Mouse (Mus musculus) kidney, embryonic 15.5 days (tissue): ENCODE measurements at regions not wholly inside any gene's neighbourhood (a gene's known extent, or its start where the extent isn't known, plus 50 kb on each side); places are given as distances from the start of the nearest gene placed in this dataset.

ENCODE experiments used
- ATAC-seq: fragments of 200-750 bp; cut with Nextera tagmentation; replicated peaks from 2 replicates; pipeline ENCODE4 v1.8.0; 2017; ENCODE audit warnings: moderate TSS enrichment; ENCODE audit not compliant: low FRiP score
- H3K27ac ChIP-seq: fragments of 300-500 bp; sonication (generic); 2 replicates; pipeline ENCODE4 v1.5.1; 2015; ENCODE audit warnings: mild to moderate bottlenecking, inconsistent platforms
- H3K27me3 ChIP-seq: fragments of 300-500 bp; sonication (generic); 2 replicates; pipeline ENCODE4 v1.6.1; 2015; ENCODE audit warnings: inconsistent platforms
- H3K36me3 ChIP-seq: fragments of 300-500 bp; sonication (generic); 2 replicates; pipeline ENCODE4 v1.6.1; 2015; ENCODE audit warnings: inconsistent platforms
- H3K4me1 ChIP-seq: fragments of 300-500 bp; sonication (generic); 2 replicates; pipeline ENCODE4 v1.6.1; 2015; ENCODE audit warnings: inconsistent platforms
- H3K4me2 ChIP-seq: fragments of 300-500 bp; sonication (generic); 2 replicates; pipeline ENCODE4 v1.6.1; 2015; ENCODE audit warnings: moderate library complexity, mild to moderate bottlenecking, inconsistent platforms
- H3K4me3 ChIP-seq: fragments of 300-500 bp; sonication (generic); replicated peaks from 2 replicates; pipeline ENCODE4 v1.5.1; 2015; ENCODE audit warnings: mild to moderate bottlenecking, inconsistent platforms
- H3K9ac ChIP-seq: fragments of 300-500 bp; sonication (generic); 2 replicates; pipeline ENCODE4 v1.6.1; 2015; ENCODE audit warnings: mild to moderate bottlenecking, inconsistent platforms
- H3K9me3 ChIP-seq: fragments of 300-500 bp; sonication (generic); replicated peaks from 2 replicates; pipeline ENCODE4 v1.6.1; 2016; ENCODE audit warnings: inconsistent platforms
- WGBS: fragments of 180-500 bp; shearing (Covaris S2); methylation state at CpG from one replicate; pipeline ENCODE4 v1.1.7; 2015; ENCODE audit warnings: mixed read lengths; 5-methylcytosine and 5-hydroxymethylcytosine counted together

DNA sequence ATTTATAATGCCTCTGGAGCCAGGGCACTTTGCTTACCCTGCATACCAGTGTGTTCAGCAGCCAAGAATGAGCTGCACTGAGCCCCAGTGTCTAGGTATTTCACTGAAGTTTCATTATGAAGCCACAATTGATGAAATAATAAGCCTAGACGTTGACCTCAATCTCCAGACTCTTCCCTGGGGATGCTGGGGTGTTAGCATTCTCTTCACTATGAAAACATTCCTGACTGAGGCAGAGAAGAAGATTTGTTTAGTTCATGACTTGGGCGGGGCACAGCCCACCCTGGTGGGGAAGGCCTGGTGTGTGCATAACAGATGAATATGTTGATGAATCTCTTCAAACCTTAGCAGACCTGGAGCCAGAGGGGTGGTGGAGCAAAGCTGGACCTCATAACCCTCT, 104.4 kb downstream of the Erv3 start:
- Histone ChIP-seq H3K27ac (no peak overlapping the region), H3K4me1 (0 out of 2 replicates have a peak, but pooled peaks cover 4% of the 10 kb centered on the region), H3K9me3 (no peaks in the 10 kb centered on the region), H3K9ac (no peak overlapping the region), H3K27me3 (peaks cover 12% of the 10 kb centered on the region), H3K4me2 (no peak overlapping the region), H3K4me3 (no peak overlapping the region), H3K36me3 (no peaks in the 10 kb centered on the region)
- ATAC-seq, result no peak
- 58% methylated on average over 2 of the region's 2 CpGs for WGBS

DNA sequence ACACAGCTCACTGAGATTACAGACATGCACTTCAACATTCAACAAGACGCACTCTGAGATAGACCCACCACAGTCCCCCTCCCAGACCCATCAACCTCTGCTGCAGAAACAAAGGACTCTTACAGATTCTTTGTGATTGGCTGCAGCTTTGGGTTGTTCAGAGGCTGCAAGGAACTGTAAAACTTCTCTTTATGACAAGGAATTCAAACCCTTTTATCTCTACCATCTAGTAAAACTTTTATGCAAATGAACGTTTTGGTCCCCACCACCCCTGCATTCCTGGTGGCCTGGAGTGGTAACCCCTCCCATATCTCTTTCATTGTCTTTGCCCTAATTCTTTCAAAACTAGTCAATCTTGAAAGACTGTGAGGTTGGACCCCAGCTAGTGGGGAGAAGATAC, 106.1 kb downstream of the Erv3 start:
- H3K36me3 ChIP-seq, result no peaks in the 10 kb centered on the region
- no peak overlapping the region for H3K4me3 ChIP-seq
- no peaks in the 10 kb centered on the region for H3K9me3 ChIP-seq
- H3K9ac ChIP-seq, result no peak overlapping the region
- H3K27me3 ChIP-seq, result peaks cover 6% of the 10 kb centered on the region; the same call in 1 of the 2 replicates
- no peak for ATAC-seq
- peaks cover 16% of the 10 kb centered on the region for H3K4me1 ChIP-seq
- no peak overlapping the region for H3K4me2 ChIP-seq
- no peak overlapping the region for H3K27ac ChIP-seq
- WGBS, result 44% methylated on average over 2 of the region's 2 CpGs

DNA sequence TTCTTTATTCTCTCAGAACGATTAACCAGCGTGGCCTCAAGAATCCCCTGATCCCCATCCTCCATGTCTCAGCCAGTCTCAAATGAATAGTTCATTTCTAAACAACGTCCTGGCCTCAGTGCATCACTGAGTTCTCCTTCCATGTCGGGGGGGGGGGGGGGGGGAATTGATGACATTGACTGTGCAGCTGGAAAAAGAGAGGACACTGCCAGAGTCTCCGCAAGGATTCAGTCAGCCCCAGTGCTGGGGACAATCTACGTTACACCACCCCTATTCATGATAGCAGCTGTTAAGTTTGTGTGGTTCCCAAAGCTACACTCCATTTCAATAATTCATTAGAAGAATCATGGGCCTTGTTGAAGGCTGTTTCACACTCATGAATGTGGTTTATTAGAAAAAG, 108.9 kb downstream of the Erv3 start:
- Histone ChIP-seq H3K27ac (no peak overlapping the region), H3K9me3 (no peaks in the 10 kb centered on the region), H3K4me3 (no peak overlapping the region), H3K4me1 (peaks cover 19% of the 10 kb centered on the region), H3K4me2 (no peak overlapping the region), H3K9ac (no peak overlapping the region), H3K36me3 (no peaks in the 10 kb centered on the region), H3K27me3 (no peaks in the 10 kb centered on the region)
- ATAC-seq, result no peak
- 66% methylated on average over 6 of the region's 6 CpGs for WGBS

DNA sequence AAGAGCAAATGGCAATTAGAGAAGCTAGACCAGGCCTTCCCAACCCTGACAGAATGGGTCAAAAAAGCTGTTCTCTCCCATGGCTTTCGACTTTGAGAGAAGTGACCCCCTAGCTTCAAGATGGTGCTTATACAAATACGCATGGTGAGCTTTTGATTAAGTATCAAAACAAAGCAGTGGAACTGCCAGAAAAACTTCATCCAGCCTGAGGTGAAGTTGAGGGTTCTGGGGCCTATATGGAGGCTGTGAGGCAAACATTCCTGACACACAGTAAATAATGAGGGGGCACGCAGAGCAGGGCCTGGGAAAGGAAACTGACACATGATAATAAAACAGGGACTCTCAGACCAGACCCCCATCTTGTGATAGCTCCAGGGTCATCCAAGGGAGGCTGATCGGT, 109.3 kb downstream of the Erv3 start:
- WGBS, result 48% methylated on average over 4 of the region's 4 CpGs
- Histone ChIP-seq H3K4me3 (no peak overlapping the region), H3K4me1 (peaks cover 19% of the 10 kb centered on the region), H3K36me3 (no peaks in the 10 kb centered on the region), H3K4me2 (no peak overlapping the region), H3K27ac (peak overlapping the region; percentile 64; the same call in 1 of the 2 replicates), H3K9ac (no peak overlapping the region), H3K27me3 (no peaks in the 10 kb centered on the region), H3K9me3 (no peaks in the 10 kb centered on the region)
- peak; percentile 52; the same call in 1 of the 2 replicates for ATAC-seq

DNA sequence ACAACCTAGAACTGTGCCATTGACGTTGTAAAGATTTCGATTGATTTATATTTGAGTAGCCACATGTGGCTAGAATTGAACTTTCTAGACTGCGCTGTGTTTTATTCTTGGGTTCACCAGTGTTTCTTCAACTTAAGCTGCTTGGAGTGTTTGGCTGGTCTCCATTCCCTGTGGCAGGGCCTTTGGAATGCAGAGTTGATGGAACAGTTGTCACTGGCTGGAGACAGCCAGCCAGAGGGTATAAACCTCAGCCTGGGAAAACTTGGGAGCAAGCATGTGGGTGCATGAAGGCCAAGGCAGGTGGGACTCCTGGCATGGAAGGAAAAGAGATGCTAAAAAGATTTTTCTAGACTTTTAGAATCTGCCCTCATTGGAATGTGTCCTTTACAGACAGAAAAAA, 109.8 kb downstream of the Erv3 start:
- Histone ChIP-seq H3K9ac (no peak overlapping the region), H3K27me3 (no peaks in the 10 kb centered on the region), H3K36me3 (no peaks in the 10 kb centered on the region), H3K9me3 (no peaks in the 10 kb centered on the region), H3K27ac (peak overlapping the region; percentile 64; the same call in 1 of the 2 replicates), H3K4me3 (no peak overlapping the region), H3K4me1 (peaks cover 19% of the 10 kb centered on the region), H3K4me2 (no peak overlapping the region)
- no peak for ATAC-seq
- 68% methylated on average over 3 of the region's 3 CpGs for WGBS

DNA sequence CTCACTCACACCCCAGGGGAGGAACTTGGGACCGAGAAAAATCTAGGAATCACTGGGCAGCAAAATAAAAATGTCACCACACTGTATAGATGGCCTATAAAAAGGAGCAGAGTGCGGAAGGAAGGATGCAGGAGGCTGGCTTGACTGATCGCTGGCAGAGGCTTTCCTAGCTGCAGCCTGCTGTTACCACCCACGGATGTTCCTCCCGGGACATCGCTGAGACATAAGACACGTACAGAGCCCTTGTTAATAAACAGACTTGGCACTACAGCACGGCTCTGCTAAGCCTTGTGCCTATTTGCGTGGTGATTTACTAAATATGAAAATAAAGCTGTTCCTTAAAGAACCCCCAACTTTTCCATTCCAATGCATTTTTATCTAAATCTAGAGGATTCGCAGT, 110.8 kb downstream of the Erv3 start:
- no peaks in the 10 kb centered on the region for H3K27me3 ChIP-seq
- 0 out of 2 replicates have a peak, but pooled peaks have one; percentile 33 for ATAC-seq
- no peak overlapping the region for H3K9ac ChIP-seq
- H3K4me1 ChIP-seq, result peaks cover 19% of the 10 kb centered on the region
- 32% methylated on average over 10 of the region's 10 CpGs for WGBS
- H3K9me3 ChIP-seq, result no peaks in the 10 kb centered on the region
- H3K27ac ChIP-seq, result 0 out of 2 replicates have a peak overlapping the region, but pooled peaks have one; percentile 64
- H3K4me3 ChIP-seq, result no peak overlapping the region
- no peaks in the 10 kb centered on the region for H3K36me3 ChIP-seq
- H3K4me2 ChIP-seq, result no peak overlapping the region

DNA sequence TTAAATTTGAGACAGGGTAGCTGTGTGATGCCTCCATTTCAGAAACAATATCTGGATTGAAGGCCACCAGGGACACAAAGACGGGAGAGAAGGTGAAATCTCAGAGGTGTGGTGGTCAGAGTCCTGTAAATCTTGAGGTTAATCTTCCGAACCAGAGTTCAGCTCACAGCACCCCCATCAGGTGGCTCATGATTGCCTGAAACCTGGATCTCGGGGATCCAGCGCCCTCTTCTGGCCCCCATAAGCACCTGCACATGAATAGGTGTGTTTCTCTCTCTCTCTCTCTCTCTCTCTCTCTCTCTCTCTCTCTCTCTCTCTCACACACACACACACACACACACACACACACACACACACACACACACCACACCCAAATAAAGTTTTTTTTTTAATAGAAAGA, 111.8 kb downstream of the Erv3 start:
- H3K27ac ChIP-seq, result no peak overlapping the region
- H3K4me1 ChIP-seq, result peaks cover 19% of the 10 kb centered on the region
- 79% methylated on average over 4 of the region's 4 CpGs for WGBS
- H3K36me3 ChIP-seq, result no peaks in the 10 kb centered on the region
- H3K4me3 ChIP-seq, result no peak overlapping the region
- no peak overlapping the region for H3K9ac ChIP-seq
- H3K4me2 ChIP-seq, result no peak overlapping the region
- no peaks in the 10 kb centered on the region for H3K27me3 ChIP-seq
- no peak for ATAC-seq
- H3K9me3 ChIP-seq, result no peaks in the 10 kb centered on the region

DNA sequence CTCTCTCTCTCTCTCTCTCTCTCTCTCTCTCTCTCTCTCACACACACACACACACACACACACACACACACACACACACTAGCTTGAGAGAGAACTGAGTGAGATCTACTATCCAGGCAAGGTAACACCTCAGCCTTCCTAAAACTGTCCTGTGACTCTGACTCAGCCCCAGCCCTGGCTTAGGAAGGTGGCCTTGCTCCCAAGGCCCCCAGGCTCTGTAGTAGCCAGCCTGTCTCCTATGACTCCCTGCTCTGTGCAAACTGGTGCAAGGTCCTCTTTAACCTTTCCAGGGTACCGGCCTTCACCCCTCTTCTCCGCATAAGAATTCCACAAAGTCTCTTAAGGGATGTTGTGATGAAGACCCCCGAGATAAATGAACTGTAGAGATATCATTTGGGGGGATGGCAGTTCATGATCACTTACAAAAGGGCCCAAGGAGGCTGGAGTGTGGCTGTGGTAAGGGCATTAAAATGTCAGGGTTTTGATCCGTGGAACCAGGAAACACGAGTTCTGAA, 114.1 kb downstream of the Erv3 start:
- ATAC-seq, result no peak
- H3K9me3 ChIP-seq, result no peaks in the 10 kb centered on the region

DNA sequence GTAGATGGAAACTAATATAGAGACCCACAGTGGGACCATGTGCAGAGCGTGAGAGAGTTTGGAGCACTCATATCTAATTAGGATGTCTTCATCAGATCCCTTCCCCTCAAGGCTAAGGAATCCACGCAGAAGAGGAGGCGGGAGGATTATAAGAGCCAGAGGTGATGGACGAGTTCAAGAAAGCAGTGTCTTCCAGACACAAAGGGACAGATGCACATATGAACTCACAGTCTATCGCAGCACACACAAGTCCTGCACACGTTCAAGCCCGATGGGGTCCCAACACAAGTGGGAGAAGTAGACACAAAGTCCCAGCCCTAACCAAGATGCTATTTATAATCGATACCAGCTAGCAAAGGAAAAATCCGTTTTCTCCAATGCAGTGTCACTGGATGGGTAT, 114.6 kb downstream of the Erv3 start:
- WGBS, result 79% methylated on average over 9 of the region's 9 CpGs
- H3K4me1 ChIP-seq, result peaks cover 15% of the 10 kb centered on the region
- H3K27ac ChIP-seq, result no peak overlapping the region
- no peak overlapping the region for H3K4me2 ChIP-seq
- no peak for ATAC-seq
- H3K36me3 ChIP-seq, result no peaks in the 10 kb centered on the region
- H3K27me3 ChIP-seq, result no peaks in the 10 kb centered on the region
- no peak overlapping the region for H3K9ac ChIP-seq
- no peaks in the 10 kb centered on the region for H3K9me3 ChIP-seq
- H3K4me3 ChIP-seq, result no peak overlapping the region

More for the DNA sequence above, 114.1 kb downstream of the Erv3 start:
- H3K4me2 ChIP-seq, result no peak overlapping the region
- peaks cover 19% of the 10 kb centered on the region for H3K4me1 ChIP-seq
- 77% methylated on average over 5 of the region's 5 CpGs for WGBS
- no peak overlapping the region for H3K27ac ChIP-seq
- no peaks in the 10 kb centered on the region for H3K27me3 ChIP-seq
- no peak overlapping the region for H3K4me3 ChIP-seq
- no peaks in the 10 kb centered on the region for H3K36me3 ChIP-seq
- no peak overlapping the region for H3K9ac ChIP-seq

DNA sequence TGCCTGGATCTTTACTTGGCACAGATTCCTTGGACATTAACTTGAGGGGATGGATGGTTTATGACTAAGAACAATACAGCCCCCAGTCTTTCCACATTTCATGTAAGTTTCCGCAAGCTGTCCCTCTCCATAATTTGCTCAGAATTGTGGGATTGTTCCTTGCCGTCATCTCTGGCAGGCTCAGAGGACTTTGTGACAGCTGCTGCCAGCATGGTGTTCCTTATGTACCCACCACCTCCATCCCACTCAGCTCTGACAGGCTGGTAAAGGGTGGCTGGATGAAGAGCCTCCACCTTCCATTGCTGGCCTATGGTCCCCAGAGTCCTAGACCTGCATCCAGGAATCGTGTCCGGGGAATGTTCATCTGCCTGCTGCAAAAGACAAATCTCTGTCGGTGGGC, 119.1 kb downstream of the Erv3 start:
- Histone ChIP-seq H3K4me2 (no peak overlapping the region), H3K9me3 (no peaks in the 10 kb centered on the region), H3K4me1 (0 out of 2 replicates have a peak, but pooled peaks cover 4% of the 10 kb centered on the region), H3K4me3 (no peak overlapping the region), H3K27ac (no peak overlapping the region), H3K27me3 (no peaks in the 10 kb centered on the region), H3K9ac (no peak overlapping the region), H3K36me3 (no peaks in the 10 kb centered on the region)
- no peak for ATAC-seq
- WGBS, result 70% methylated on average over 5 of the region's 5 CpGs

DNA sequence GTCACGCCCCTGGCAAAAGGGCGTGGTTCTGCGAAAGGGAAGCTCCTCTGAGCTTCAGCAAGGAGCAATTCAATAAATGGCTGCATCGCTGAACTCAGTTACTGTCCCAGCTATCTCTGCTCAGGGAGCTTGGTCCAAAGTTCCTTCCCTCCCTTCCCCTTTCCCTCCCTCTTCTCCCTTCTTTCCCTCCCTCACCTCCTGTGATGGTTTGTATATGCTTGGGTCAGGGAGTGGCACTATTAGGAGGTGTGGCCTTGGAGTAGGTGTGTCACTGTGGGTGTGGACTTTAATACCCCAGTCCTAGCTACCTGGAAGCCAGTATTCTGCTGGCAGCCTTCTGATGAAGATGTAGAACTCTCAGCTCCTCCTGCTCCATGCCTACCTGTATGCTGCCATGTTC, 120.5 kb downstream of the Erv3 start:
- H3K4me2 ChIP-seq, result no peak overlapping the region
- WGBS, result 83% methylated on average over 4 of the region's 4 CpGs
- no peaks in the 10 kb centered on the region for H3K27me3 ChIP-seq
- no peak for ATAC-seq
- no peaks in the 10 kb centered on the region for H3K9me3 ChIP-seq
- no peak overlapping the region for H3K4me3 ChIP-seq
- H3K27ac ChIP-seq, result no peak overlapping the region
- H3K36me3 ChIP-seq, result no peaks in the 10 kb centered on the region
- H3K4me1 ChIP-seq, result 0 out of 2 replicates have a peak, but pooled peaks cover 4% of the 10 kb centered on the region
- H3K9ac ChIP-seq, result no peak overlapping the region

DNA sequence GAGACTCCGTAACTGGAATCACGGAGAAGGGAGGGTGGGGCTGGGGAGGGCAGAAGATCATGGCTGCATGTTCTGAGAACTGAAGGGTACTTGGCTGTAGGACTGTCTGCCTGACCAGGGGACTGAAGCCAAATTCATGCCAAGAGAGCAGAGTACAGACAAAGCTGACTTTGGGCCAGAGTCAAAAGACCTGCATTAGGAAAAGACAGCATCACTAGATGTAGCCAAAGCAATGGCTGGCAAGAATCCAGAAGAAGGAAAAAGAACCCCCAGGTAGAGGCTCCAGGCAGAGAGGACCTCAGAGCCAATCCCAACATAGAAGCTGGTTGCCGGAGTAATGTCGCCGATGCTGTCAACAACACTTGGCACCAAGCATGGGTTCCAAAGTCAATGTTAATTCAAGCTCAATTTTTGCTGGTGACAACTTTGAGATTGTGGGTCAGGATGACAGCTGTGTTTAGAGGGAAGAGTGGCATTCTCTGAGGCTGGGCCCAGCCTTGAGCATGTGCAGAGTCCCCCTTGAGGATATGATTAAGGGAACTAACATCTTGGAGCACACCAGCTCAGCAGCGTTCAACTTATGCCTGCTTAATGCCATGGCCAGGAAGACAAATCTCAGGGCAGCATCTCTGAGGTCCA, 124.7 kb downstream of the Erv3 start:
- Histone ChIP-seq H3K9ac (no peak overlapping the region), H3K27ac (no peak overlapping the region), H3K4me1 (0 out of 2 replicates have a peak, but pooled peaks cover 4% of the 10 kb centered on the region), H3K27me3 (no peaks in the 10 kb centered on the region), H3K36me3 (no peaks in the 10 kb centered on the region), H3K9me3 (no peaks in the 10 kb centered on the region), H3K4me2 (no peak overlapping the region), H3K4me3 (no peak overlapping the region)
- ATAC-seq, result no peak
- WGBS, result 86% methylated on average over 6 of the region's 6 CpGs

DNA sequence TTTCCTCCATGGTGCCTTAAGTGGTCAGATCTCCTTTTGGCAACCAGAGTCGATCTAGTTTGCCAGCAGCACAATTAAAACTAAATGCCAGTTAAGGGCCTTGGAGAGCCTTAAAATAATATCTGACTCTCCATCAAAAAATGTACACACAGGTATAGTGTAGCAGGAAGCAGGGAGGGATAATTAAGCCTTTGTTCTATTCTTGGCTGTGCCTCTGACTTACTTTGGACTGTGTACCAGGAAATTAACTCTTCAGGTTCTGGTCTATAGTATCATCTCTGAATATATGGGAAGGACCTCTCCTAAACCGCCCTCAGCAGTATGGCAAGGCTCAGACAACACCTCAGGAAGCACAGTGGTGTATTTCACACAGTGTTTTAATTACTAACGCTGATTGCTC, 133.0 kb downstream of the Erv3 start:
- H3K27me3 ChIP-seq, result no peaks in the 10 kb centered on the region
- no peaks in the 10 kb centered on the region for H3K4me1 ChIP-seq
- no peak overlapping the region for H3K4me2 ChIP-seq
- no peaks in the 10 kb centered on the region for H3K36me3 ChIP-seq
- H3K9me3 ChIP-seq, result peaks cover 13% of the 10 kb centered on the region
- ATAC-seq, result no peak
- no peak overlapping the region for H3K27ac ChIP-seq
- no peak overlapping the region for H3K9ac ChIP-seq
- H3K4me3 ChIP-seq, result no peak overlapping the region
- WGBS, result 74% methylated on average over 3 of the region's 3 CpGs
